Mouse (Mus musculus): ENCODE results near the gene Hibadh. TPM values are rescaled to one million over a fixed set of nuclear protein-coding genes. Genes with fewer than 3 reads are reported as not detected.

Hibadh gene
- total RNA-seq, 2 experiments from 2014 or later, result 71.6 to 80.0 TPM

DNA sequence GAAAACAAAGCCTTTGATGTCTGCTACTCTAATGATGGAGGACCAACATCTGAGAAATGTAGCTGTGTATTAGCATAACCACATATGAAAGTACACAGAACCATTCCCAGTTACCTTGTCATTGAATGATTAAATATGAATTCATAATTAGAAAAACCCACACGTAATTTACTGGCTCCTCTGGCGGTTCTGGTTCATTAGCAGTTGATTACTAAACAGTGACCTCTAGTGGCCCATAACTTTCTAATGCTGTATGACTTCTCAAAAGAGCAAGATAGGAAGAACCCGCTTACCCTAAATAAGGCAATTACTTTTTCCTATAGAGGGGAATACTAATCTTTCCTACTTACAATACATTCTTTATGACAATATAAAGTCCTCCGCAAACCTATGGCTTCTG lies 62.9 kb downstream of the Hibadh start:
- no peak for DNase-seq (ENCODE audit: low spot score in 2 of 2)

DNA sequence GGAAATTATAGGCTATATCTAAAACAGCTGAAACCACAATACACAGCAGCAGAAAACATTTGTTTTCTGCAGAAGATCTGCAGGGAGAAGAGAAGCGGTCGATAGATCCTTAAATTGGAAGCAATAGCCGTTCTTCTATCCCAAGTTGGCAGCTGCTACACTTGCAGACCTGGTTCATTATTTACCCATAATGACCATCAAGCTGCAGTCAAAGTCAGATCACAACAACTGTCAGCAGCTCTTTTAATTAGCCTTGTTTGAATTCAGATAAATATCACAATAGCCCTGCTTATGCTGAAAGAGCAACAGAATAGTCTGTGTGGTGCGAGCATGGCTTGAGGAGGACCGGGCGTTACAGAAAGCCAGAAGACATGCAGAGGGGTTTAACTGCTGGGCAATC lies 71.5 kb downstream of the Hibadh start:
- no peak for DNase-seq (ENCODE audit: low spot score in 2 of 2)

DNA sequence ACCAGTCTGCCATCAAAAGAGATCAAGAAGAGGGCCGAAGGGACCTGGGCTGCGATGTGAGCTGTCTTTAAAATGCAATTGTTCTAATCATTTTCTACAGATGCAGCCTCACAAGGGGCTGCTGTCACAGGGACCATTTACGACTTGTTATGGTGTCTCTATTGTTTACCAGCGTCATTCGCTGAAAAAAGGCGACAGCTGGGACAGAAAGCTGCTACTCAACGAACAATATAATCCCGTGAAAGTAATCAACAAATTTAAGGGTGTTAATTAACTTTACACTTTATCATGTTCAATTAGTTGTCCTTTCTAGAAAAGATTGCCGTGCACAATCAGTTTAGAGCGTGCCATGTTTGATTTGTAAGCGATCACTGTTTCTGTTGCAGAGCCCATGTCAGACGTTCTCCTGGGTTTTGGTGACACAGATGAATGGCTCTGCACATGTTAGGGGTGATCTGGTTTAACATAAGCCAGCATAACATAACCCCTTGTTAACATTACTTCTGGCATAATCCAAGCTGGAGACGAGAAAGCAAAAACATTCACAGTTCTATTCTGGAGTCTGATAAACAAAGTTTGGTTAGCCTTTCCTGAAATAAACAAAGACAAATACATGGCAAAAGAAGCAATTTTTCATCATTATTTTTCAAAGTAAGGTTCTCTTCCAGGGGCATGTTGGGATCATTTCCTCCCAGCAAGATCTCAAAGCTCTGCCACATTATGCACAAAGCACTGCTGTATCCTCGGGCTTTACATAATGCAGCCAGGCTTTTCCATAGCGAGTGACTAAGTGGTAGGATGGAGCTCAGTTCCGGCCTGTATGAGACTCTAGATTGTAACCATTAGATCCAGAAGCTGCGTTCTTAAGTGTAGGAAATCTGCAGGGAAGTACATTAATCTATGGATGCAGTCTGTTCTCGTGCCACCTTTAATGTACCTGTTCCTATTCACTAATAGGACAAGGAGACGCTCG lies 72.6 kb downstream of the Hibadh start:
- no peak for DNase-seq (ENCODE audit: low spot score in 2 of 2)

GRCm38 (mm10) chr6:52565210-52565609 lies 75.0 kb downstream of the Hibadh start:
- no peak for DNase-seq (ENCODE audit: low spot score in 2 of 2)

DNA sequence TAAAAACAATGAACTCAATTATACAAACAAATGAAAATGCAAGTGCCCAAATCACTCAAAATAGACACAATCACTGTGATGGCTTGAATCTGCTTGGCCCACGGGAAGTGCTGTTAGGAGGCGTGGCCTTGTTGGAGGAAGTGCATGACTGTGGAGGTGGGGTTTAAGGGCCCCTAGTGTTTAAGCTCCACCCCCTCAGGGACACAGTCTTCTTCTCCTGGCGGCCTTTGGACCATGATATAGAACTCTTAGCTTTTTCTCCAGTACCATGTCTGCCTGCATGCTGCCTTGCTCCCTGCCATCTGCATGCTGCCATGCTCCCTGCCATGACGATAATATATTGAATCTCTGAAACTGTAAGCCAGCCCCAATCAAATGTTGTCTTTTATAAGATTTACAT lies 77.2 kb downstream of the Hibadh start:
- no peak for DNase-seq (ENCODE audit: low spot score in 2 of 2)

- DNase-seq (ENCODE audit: low spot score in 2 of 2), result no peak
Measured at GRCm38 (mm10) chr6:52559041-52559440, 81.1 kb downstream of the Hibadh start.

DNA sequence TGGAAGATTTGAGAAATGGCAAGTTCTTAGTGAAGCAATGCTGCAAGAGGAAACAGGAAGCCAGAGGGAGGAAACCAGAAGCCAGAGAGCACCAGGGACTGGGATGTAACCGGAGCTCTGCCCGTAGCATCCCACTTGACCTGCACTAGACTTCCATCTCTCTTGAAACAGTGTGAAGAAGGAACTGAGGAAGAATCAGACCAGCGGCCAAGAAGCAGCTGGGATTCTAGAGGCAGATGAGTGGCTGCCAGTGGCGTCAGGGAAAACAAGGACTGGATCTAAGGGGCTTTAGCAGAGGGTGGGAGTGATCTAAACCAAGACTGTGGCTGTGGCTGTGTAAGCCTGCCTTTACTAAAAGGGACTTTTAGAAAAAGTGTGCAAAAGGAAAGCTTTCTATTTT lies 95.8 kb downstream of the Hibadh start:
- peak in 1 of 2 experiments; percentile 23 for DNase-seq (ENCODE audit: low spot score in 2 of 2)

- no peak for DNase-seq (ENCODE audit: low spot score in 2 of 2)
Measured at GRCm38 (mm10) chr6:52542464-52542863, 97.7 kb downstream of the Hibadh start.

DNA sequence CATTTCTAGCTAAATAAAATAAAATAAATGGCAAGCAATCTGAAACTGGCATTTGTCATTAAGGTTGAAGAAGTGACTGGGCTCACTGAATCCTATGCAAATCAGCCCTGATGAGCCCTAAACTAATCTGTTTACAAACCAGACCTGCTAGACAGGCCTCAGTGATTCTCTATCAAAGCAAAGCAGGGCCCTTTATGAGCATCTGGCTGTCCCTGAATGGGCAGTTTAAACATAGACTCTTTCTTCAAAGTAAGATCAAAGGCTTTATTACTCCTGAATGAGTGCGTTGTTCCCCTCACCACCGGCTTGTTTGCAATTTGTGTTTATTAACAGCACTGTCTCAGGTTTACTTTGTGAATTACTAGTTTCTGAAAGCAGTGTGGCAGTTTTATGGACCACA lies 100.3 kb downstream of the Hibadh start:
- DNase-seq (ENCODE audit: low spot score in 2 of 2), result no peak

GRCm38 (mm10) chr6:52535072-52535704 lies 105.0 kb downstream of the Hibadh start:
- DNase-seq (ENCODE audit: low spot score in 2 of 2), result no peak

GRCm38 (mm10) chr6:52532144-52532492 lies 108.1 kb downstream of the Hibadh start:
- DNase-seq (ENCODE audit: low spot score in 2 of 2), result no peak

DNA sequence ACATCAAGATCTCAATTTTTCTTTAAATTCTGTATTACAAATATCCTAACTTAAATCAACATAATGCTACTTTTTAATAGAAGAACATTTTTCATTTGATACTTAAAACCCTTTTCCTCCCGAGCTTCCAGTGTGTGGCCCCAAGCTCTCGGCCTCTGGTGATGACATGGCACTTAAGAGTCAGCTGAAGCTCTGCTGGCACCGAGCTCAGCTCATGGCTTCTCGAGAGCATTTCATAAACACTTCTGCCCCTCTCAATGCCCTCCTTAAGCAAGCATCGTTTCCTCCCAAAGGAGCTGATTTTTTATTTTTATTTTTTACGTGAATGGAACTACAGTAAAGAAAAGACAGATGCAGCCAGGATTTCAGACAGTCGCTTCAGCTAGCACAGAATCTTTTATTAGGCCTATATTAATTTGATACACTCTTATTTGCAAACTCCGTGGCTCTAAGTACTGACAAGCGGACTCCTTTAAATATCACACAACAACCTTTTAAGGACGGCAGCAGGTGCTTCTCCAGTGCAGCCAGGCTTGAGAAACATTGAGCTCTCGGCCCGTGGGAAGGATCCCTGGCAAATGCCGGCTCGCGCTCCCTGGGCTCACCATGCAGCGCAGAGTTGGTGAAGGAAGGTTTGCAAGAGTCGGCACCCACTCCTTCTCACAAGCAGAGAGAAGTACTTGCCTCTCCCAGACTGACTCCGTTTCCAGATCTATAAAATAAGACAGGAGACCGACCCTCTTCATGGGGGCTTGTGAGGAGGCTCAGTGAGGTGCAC lies 108.6 kb downstream of the Hibadh start:
- no peak for DNase-seq (ENCODE audit: low spot score in 2 of 2)

DNA sequence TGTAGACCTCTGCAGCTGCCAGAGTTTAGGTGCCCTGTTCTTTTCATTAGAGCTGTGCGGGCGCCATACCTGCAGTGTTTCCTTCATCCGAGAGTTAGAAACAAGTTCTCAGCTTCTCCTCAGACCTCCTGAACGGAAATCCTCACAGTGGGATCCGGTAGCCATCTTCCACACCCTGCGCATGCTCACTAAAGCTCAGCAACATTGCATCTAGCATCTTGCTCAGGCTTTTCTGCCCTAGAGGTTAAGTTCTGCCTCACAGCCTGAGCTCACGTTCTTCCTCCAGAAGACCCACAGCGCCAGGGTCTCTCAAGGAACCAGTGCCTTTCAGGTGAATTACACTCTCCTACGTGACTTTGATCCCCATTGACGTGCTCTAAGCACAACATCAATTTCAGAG lies 109.3 kb downstream of the Hibadh start:
- DNase-seq (ENCODE audit: low spot score in 2 of 2), result no peak

GRCm38 (mm10) chr6:52524226-52524625 lies 116.0 kb downstream of the Hibadh start:
- no peak for DNase-seq (ENCODE audit: low spot score in 2 of 2)

- no peak for DNase-seq (ENCODE audit: low spot score in 2 of 2)
Measured at GRCm38 (mm10) chr6:52518704-52519103, 121.5 kb downstream of the Hibadh start.

DNA sequence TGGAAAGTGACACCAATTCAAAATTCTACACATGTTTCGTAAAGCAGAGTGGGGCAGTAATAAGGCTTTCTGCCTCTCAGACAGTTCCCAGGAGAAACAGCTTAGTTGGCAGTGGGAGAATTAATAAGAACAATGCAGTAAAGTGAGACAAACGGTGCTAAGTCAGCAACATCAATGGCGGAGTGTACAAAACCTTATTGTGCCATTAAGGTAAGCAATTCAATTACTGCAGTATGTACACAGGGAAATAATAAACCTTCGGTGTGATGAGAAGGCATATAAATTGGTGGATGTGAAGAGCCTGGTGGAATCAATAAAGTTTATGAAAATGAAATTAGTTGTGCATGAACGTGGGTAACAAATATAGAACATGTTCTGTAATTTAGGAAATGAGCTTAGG lies 122.9 kb downstream of the Hibadh start:
- DNase-seq (ENCODE audit: low spot score in 2 of 2), result no peak

- DNase-seq (ENCODE audit: low spot score in 2 of 2), result no peak
Measured at GRCm38 (mm10) chr6:52513876-52514405, 126.2 kb downstream of the Hibadh start.

- no peak for DNase-seq (ENCODE audit: low spot score in 2 of 2)
Measured at GRCm38 (mm10) chr6:52508789-52509188, 131.4 kb downstream of the Hibadh start.

DNA sequence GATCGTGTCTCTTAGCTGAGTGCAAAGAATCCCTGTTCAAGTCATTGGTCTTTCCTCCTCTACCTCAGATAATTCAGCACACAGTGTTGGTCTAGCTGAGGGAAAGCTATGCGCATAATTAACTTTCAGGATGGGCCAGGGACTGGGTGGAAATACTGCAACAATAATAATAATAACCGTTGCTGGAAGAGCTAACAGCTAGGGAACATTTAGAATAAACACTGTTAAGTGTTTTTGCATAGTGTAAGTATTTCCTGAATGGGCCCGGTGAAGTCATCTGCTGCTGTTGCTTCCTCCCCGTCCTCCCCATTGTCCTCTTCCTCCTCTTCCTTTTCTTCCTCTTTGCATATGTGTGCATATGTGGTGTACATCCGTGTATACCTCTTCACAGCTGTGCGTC lies 132.2 kb downstream of the Hibadh start:
- no peak for DNase-seq (ENCODE audit: low spot score in 2 of 2)

DNA sequence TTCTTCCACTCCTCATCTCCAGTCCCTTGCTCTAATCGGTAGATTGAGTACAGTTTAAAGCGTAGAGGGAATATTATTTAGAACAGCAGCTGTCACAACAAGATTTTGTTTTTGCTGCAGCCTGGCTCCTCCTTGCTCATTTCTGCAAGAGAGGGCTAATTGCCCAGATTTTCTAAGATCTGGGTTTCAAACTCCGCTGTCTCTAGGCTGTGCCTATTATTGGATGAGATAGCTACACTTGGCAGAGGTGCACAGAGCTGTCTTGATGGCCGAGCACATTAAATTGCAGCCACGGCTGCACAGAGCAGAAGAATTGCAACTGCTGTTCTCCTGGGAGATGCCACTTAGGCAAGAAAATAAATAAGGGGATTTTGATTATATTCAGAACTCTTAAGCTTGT lies 133.0 kb downstream of the Hibadh start:
- DNase-seq (ENCODE audit: low spot score in 2 of 2), result peak in 1 of 2 experiments; percentile 24

Data from gastrocnemius, postnatal 4 days (tissue).